Mouse (Mus musculus): ENCODE measurements around the gene Skida1.

The Skida1 gene

DNA sequence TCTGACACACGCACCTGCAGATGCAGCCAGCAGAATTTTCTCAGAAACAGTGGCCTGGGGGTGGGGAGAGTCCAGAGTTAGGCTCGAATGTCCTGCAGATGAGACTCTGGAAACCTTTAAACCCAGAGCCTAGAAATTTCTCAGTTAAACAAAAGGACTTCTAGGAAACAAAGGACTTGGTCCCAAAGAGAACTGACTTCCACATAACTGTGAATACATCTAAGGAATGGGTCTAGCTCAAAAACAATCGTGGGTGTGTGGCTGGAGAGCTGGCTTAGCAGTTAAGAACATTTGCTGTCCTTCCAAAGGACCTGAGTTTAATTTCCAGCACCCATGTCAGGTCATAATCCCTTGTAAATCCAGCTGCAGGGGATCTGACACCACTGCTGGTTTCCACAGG, 33.3 kb downstream of the Skida1 start:
- no peak for DNase-seq (ENCODE audit: low spot score)

DNA sequence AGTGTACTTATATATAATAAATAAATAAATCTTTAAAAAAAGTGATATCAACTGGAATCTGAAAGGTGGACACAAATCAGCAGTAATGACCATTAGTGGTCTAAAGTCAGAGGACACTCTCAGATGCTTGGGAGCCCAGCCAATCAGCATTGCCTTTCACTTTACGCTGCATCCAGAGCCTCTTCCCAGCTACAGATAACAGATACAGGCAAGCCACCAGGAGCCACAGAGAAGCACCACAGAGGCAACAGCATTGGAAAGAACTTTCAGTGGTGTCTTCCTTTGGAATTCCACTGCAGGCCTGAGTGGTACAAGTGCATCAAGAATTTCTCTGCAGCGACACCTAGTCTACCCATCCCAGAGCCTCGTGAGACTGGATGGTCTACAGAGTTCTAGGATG, 36.0 kb downstream of the Skida1 start:
- DNase-seq (ENCODE audit: low spot score), result no peak

DNA sequence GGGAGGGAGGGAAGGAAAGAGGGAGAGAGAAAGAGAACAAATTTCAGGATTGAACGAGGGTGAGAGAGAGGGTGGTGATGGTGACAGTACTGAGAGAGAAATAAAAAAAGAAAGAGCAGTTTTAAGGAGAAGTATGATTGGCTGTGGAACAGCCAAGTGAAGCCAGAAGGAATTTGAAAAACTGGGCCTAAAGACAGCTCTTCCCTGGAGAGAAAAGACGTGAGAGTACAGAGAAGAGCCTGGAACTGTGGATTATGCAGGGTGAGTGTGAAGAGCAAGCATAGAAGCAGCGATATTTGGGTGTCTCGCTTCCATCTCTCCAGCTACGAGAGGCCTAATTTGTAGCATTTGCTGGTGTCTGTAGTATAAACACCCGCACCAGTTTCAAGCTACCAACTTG, 37.6 kb downstream of the Skida1 start:
- no peak for DNase-seq (ENCODE audit: low spot score)

DNA sequence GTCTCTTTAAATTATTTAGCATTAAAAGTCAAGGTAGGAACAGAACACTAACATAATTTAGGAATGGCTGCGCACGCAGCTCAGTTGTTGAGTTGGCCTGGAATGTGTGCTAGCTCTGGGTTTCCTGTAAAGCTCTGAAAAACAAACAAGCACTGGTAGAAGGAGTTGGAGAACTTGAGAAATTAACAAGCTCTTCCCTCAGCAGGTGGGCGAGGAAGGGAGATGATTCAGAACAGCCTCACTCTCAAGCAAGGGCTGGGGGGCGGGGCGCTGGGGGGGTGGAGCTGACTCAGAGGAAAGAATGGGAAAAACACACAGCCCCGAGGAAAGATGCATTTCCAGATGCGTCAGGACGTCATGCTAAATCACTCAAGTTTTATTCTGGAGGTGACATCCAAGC, 43.7 kb downstream of the Skida1 start:
- no peak for DNase-seq (ENCODE audit: low spot score)

GRCm38 (mm10) chr2:18004286-18004685, 44.6 kb downstream of the Skida1 start:
- no peak for DNase-seq (ENCODE audit: low spot score)

- DNase-seq (ENCODE audit: low spot score), result no peak
These were observed 46.5 kb downstream of the Skida1 start for GRCm38 (mm10) chr2:18002306-18002705.

DNA sequence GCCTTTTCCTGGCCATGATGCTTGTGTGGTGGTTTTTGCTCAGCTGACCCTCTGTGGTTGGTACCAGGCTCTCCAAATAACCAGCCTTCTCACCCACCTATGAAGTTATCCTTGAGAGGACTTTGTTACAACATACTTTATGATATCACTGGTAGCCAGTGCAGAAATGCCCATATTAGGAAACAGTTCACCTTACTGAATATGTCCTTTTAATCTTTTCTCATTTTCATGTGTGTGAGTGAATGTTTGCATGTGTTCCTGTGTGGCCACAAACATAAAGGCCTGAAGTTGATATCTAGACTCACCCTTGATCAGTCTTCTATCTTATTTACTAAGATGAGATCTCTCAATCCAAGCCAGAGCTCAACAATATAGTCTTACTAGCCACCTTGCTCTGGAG, 52.0 kb downstream of the Skida1 start, which contains the start of gene H2al2a:
Gene H2al2a (minus strand): TSS at position 101 of the 400 bp plus-strand sequence.
- DNase-seq (ENCODE audit: low spot score), result no peak
